ENCODE assay signal across 8 mouse cellular contexts in genomic region chr2:156774738-156775454, GRCm38 (mm10). TPM values are rescaled to one million over a fixed set of nuclear protein-coding genes. Genes with fewer than 3 reads are reported as not detected.
A peak's percentile ranks its signal among the peaks of the same experiment; 100 is the strongest.
DNase-seq lines count a peak whose midpoint lies in the region; ATAC-seq and TF ChIP-seq lines count a peak whose summit lies in the region.

TSS of gene Myl9 (plus strand) at chr2:156775420.

- peak within 1 kb of the TSS; percentile 55 for H3K4me3 ChIP-seq in forebrain, embryonic 10.5 days
- peak within 1 kb of the TSS; percentile 55 for H3K4me3 ChIP-seq in heart, postnatal 0 days (ENCODE audit: low read depth, low read length)
- peak within 1 kb of the TSS; percentile 58 for H3K4me3 ChIP-seq in stomach, postnatal 0 days (ENCODE audit: low read depth, low read length)

- no peaks in the 10 kb centered on the region for H3K9me3 ChIP-seq in forebrain, embryonic 10.5 days
- H3K9me3 ChIP-seq in heart, postnatal 0 days (replicated peaks; ENCODE audit: control insufficient read depth, low read length): no peaks in the 10 kb centered on the region
- H3K9me3 ChIP-seq in stomach, postnatal 0 days (ENCODE audit: control insufficient read depth, low read length): no peaks in the 10 kb centered on the region

- DNase-seq in urinary bladder, adult 2 months (ENCODE audit: low spot score): no peak
- no peak for DNase-seq in urinary bladder, postnatal 10 days (ENCODE audit: low spot score)
- DNase-seq in forebrain, embryonic 10.5 days (ENCODE audit: extremely low spot score, low spot score): peak; percentile 78
- DNase-seq in heart, postnatal 0 days (ENCODE audit: low spot score): peak; percentile 86
- no peak for DNase-seq in layer of hippocampus, postnatal 25 days (ENCODE audit: extremely low spot score in 1 of 2, low spot score in 1 of 2)
- DNase-seq in lung, postnatal 25 days (ENCODE audit: low spot score): peak; percentile 39
- DNase-seq in stomach, postnatal 0 days (ENCODE audit: low spot score): peak; percentile 76
- DNase-seq in cerebellum, adult 11-12 months: no peak

- H3K4me1 ChIP-seq in forebrain, embryonic 10.5 days: peaks cover 41% of the 10 kb centered on the region
- H3K4me1 ChIP-seq in heart, postnatal 0 days (ENCODE audit: control insufficient read depth, insufficient read depth): peaks cover 34% of the 10 kb centered on the region
- no peaks in the 10 kb centered on the region for H3K4me1 ChIP-seq in stomach, postnatal 0 days (replicated peaks; ENCODE audit: control insufficient read depth, insufficient read depth)

- peak within 1 kb of the TSS; percentile 87 for H3K27ac ChIP-seq in forebrain, embryonic 10.5 days
- H3K27ac ChIP-seq in heart, postnatal 0 days (ENCODE audit: low read depth): peak within 1 kb of the TSS; percentile 95
- H3K27ac ChIP-seq in stomach, postnatal 0 days (replicated peaks): peak within 1 kb of the TSS; percentile 95

- TF ChIP-seq EP300 in heart, postnatal 0 days (IDR thresholded peaks at IDR 0.05; ENCODE audit: low read depth): no peak
- peak; percentile 86 for TF ChIP-seq EP300 in stomach, postnatal 0 days (optimal IDR thresholded peaks at IDR 0.05)

- no peak for TF ChIP-seq CTCF in heart, postnatal 0 days (IDR thresholded peaks at IDR 0.05; ENCODE audit: low read depth)
- TF ChIP-seq CTCF in stomach, postnatal 0 days (IDR thresholded peaks at IDR 0.05; ENCODE audit: low read depth): no peak

- no peaks in the 10 kb centered on the region for H3K36me3 ChIP-seq in forebrain, embryonic 10.5 days (replicated peaks)
- H3K36me3 ChIP-seq in heart, postnatal 0 days (replicated peaks; ENCODE audit: control insufficient read depth, insufficient read depth, low read length): peaks cover 7% of the 10 kb centered on the region
- no peaks in the 10 kb centered on the region for H3K36me3 ChIP-seq in stomach, postnatal 0 days (ENCODE audit: control insufficient read depth, insufficient read depth, low read length)

- peak; percentile 90 for ATAC-seq in heart, postnatal 0 days (ENCODE audit: insufficient read depth, low read depth)
- peak; percentile 88 for ATAC-seq in stomach, postnatal 0 days (ENCODE audit: low FRiP score, low TSS enrichment)

- H3K9ac ChIP-seq in heart, postnatal 0 days (replicated peaks; ENCODE audit: low read depth, low read length): peak within 1 kb of the TSS; percentile 84
- peak within 1 kb of the TSS; percentile 87 for H3K9ac ChIP-seq in stomach, postnatal 0 days (ENCODE audit: low read length)

- peaks cover 32% of the 10 kb centered on the region for H3K27me3 ChIP-seq in forebrain, embryonic 10.5 days (ENCODE audit: poor library complexity, severe bottlenecking)
- H3K27me3 ChIP-seq in heart, postnatal 0 days (ENCODE audit: control insufficient read depth, insufficient read depth, low read length): no peaks in the 10 kb centered on the region
- H3K27me3 ChIP-seq in stomach, postnatal 0 days (ENCODE audit: control insufficient read depth, insufficient read depth, low read length): no peaks in the 10 kb centered on the region

- WGBS in forebrain, embryonic 10.5 days: 2% methylated on average over 28 of the region's 28 CpGs
- 4% methylated on average over 28 of the region's 28 CpGs for WGBS in heart, postnatal 0 days
- WGBS in stomach, postnatal 0 days: 5% methylated on average over 28 of the region's 28 CpGs

- H3K4me2 ChIP-seq in heart, postnatal 0 days (ENCODE audit: low read depth, low read length): peak within 1 kb of the TSS; percentile 74
- peak within 1 kb of the TSS; percentile 54 for H3K4me2 ChIP-seq in stomach, postnatal 0 days (replicated peaks; ENCODE audit: low read depth)

RNA-seq across cellular contexts. Expression of gene Myl9, which starts in this region (rescaled TPM):
- polyA plus RNA-seq in urinary bladder, adult 2 months (2012; rRNA removed): 4,146 and 6,672 TPM in 2 replicates
- 79.0 and 80.3 TPM in 2 replicates for polyA plus RNA-seq in forebrain, embryonic 10.5 days (2016; fragmentation: Nextera tagmentation; extraction: Ambion mirVana)
- 1,299 and 1,431 TPM in 2 replicates for total RNA-seq in heart, postnatal 0 days (2014; rRNA removed; ENCODE audit: low replicate concordance)
- 1,847 and 1,885 TPM in 2 replicates for polyA plus RNA-seq in heart, postnatal 0 days (2015; fragmentation: Nextera tagmentation; extraction: Ambion mirVana)
- total RNA-seq in layer of hippocampus, postnatal 25 days (2021): 10 to 100 TPM; 14.3 to 18.8 TPM
- 2,268 and 2,333 TPM in 2 replicates for polyA plus RNA-seq in stomach, postnatal 0 days (2015; fragmentation: Nextera tagmentation; extraction: Ambion mirVana)

Comparison
In these comparisons a context has a peak if more than half of its experiments do, and no peak if none do; other contexts are left out.
1. RNA of gene Myl9 (total RNA-seq): 1,299 to 1,431 TPM in heart, postnatal 0 days; 14.3 to 18.8 TPM in layer of hippocampus, postnatal 25 days; every median in the first group is over 10 times any median in the second.
2. RNA of gene Myl9 (polyA plus RNA-seq): 4,146 to 6,672 TPM in urinary bladder, adult 2 months, 2,268 to 2,333 TPM in stomach, postnatal 0 days and 1,847 to 1,885 TPM in heart, postnatal 0 days; 79.0 to 80.3 TPM in forebrain, embryonic 10.5 days; every median in the first group is over 10 times any median in the second.
3. DNase-seq: peak in forebrain, embryonic 10.5 days (single experiment), heart, postnatal 0 days (single experiment), lung, postnatal 25 days (single experiment) and stomach, postnatal 0 days (single experiment); none in urinary bladder, adult 2 months (single experiment), urinary bladder, postnatal 10 days (single experiment), layer of hippocampus, postnatal 25 days (0 of 2) and cerebellum, adult 11-12 months (single experiment).
4. Peak in every context shown above with its lines, with median percentiles within 50 percentile points of each other: H3K27ac ChIP-seq and H3K4me3 ChIP-seq.